12 mouse cellular contexts compared by ENCODE assay signal in genomic region chr17:5494832-5495231, GRCm38 (mm10). TPM values are rescaled to one million over a fixed set of nuclear protein-coding genes. Genes with fewer than 3 reads are reported as not detected.
DNase-seq lines count a peak whose midpoint lies in the region; ATAC-seq and TF ChIP-seq lines count a peak whose summit lies in the region.
"Had no signal": no experiment of that assay in that cellular context is flagged by ENCODE, and none has a peak within 500 bp of the region (broad histone marks: within the 10 kb centered on the region; RNA-seq: fewer than 3 reads in every experiment).

No protein-coding gene starts in this region.

- DNase-seq in gastrocnemius, adult 2 months = no peak
- DNase-seq in gastrocnemius, postnatal 10 days = no peak
- no peak for DNase-seq in lung, postnatal 0 days (ENCODE audit: low spot score)
- no peak for DNase-seq in lung, postnatal 4 days
- no peak for DNase-seq in right cerebral cortex, adult 18-20 months
- no peak for DNase-seq in left cerebral cortex, postnatal 10 days (ENCODE audit: extremely low spot score in 1 of 2, low spot score in 2 of 2)
- DNase-seq: gastrocnemius, postnatal 36 days; kidney, adult 8-10 months; lung, postnatal 10 days; retina, postnatal 1 day had no signal

- H3K9ac ChIP-seq in lung, postnatal 0 days (replicated peaks; ENCODE audit: low read depth) = no peak overlapping the region
- H3K9ac ChIP-seq in limb, embryonic 15.5 days = no peak overlapping the region
- H3K9ac ChIP-seq in stomach, embryonic 14.5 days (replicated peaks; ENCODE audit: low read depth, low read length) = no peak overlapping the region

- H3K9me3 ChIP-seq in lung, postnatal 0 days (ENCODE audit: low read length) = no peaks in the 10 kb centered on the region
- H3K9me3 ChIP-seq in limb, embryonic 15.5 days = no peaks in the 10 kb centered on the region
- no peaks in the 10 kb centered on the region for H3K9me3 ChIP-seq in stomach, embryonic 14.5 days (ENCODE audit: control insufficient read depth, low read depth, low read length)

- no peaks in the 10 kb centered on the region for H3K36me3 ChIP-seq in lung, postnatal 0 days (ENCODE audit: insufficient read depth, low read length)
- H3K36me3 ChIP-seq in limb, embryonic 15.5 days = no peaks in the 10 kb centered on the region
- no peaks in the 10 kb centered on the region for H3K36me3 ChIP-seq in stomach, embryonic 14.5 days (ENCODE audit: control insufficient read depth, insufficient read depth, low read length)

- 0 out of 2 replicates have a peak, but pooled peaks cover 5% of the 10 kb centered on the region for H3K4me1 ChIP-seq in lung, postnatal 0 days (ENCODE audit: insufficient read depth, low read depth, low read length)
- H3K4me1 ChIP-seq in limb, embryonic 15.5 days = peaks cover 18% of the 10 kb centered on the region
- no peaks in the 10 kb centered on the region for H3K4me1 ChIP-seq in stomach, embryonic 14.5 days (ENCODE audit: control insufficient read depth, insufficient read depth, low read length)

- ATAC-seq in lung, postnatal 0 days = no peak
- no peak for ATAC-seq in limb, embryonic 15.5 days (ENCODE audit: insufficient number of reproducible peaks, low FRiP score, low TSS enrichment, low read depth)
- no peak for ATAC-seq in stomach, embryonic 14.5 days (ENCODE audit: insufficient number of reproducible peaks, insufficient read depth, low FRiP score, low read depth)

- 89% methylated on average over 7 of the region's 7 CpGs for WGBS in lung, postnatal 0 days
- WGBS in limb, embryonic 15.5 days = 80% methylated on average over 7 of the region's 7 CpGs
- WGBS in stomach, embryonic 14.5 days = 84% methylated on average over 7 of the region's 7 CpGs

- no peak for TF ChIP-seq EP300 in lung, postnatal 0 days (IDR thresholded peaks at IDR 0.05)

- H3K27ac ChIP-seq in gastrocnemius, adult 2 months = no peak overlapping the region
- H3K27ac ChIP-seq in lung, postnatal 0 days (ENCODE audit: low read length) = no peak overlapping the region
- no peak overlapping the region for H3K27ac ChIP-seq in limb, embryonic 15.5 days
- no peak overlapping the region for H3K27ac ChIP-seq in stomach, embryonic 14.5 days (ENCODE audit: low read length)

- no peaks in the 10 kb centered on the region for H3K27me3 ChIP-seq in lung, postnatal 0 days (replicated peaks; ENCODE audit: insufficient read depth, low read length)
- H3K27me3 ChIP-seq in limb, embryonic 15.5 days = peaks cover 17% of the 10 kb centered on the region; the same call in 1 of the 2 replicates
- 0 out of 2 replicates have a peak, but pooled peaks cover 2% of the 10 kb centered on the region for H3K27me3 ChIP-seq in stomach, embryonic 14.5 days (ENCODE audit: control insufficient read depth, insufficient read depth, low read length)

- intact Hi-C loops in gastrocnemius, adult 2 months (cut with DNase I) = loop anchor here (5.0 kb wide), 2 partner anchors 77 to 252 kb away; no protein-coding TSS in a partner anchor
- intact Hi-C loops in left cerebral cortex, postnatal 10 days (cut with DNase I) = loop anchor here (5.0 kb wide), 3 partner anchors 37 to 57 kb away; partner anchors contain the start of gene Tmem242

- TF ChIP-seq CTCF in gastrocnemius, adult 2 months (IDR thresholded peaks at IDR 0.05) = no peak
- TF ChIP-seq CTCF in lung, postnatal 0 days (IDR thresholded peaks at IDR 0.05) = no peak

- peak overlapping the region; percentile 97 for H3K4me3 ChIP-seq in gastrocnemius, adult 2 months
- H3K4me3 ChIP-seq in lung, postnatal 0 days (ENCODE audit: low read depth, low read length) = 0 out of 2 replicates have a peak overlapping the region, but pooled peaks have one; percentile 2
- H3K4me3 ChIP-seq in limb, embryonic 15.5 days = peak overlapping the region; percentile 16; the same call in 1 of the 2 replicates
- no peak overlapping the region for H3K4me3 ChIP-seq in stomach, embryonic 14.5 days (ENCODE audit: low read depth, low read length)

- peak overlapping the region; percentile 100 for H3K4me2 ChIP-seq in lung, postnatal 0 days (replicated peaks; ENCODE audit: low read depth, low read length)
- H3K4me2 ChIP-seq in limb, embryonic 15.5 days = 0 out of 2 replicates have a peak overlapping the region, but pooled peaks have one; percentile 10
- H3K4me2 ChIP-seq in stomach, embryonic 14.5 days (replicated peaks; ENCODE audit: low read depth, low read length) = peak overlapping the region; percentile 100

RNA-seq across cellular contexts. Expression of gene Zdhhc14, which starts 2.5 kb away (rescaled TPM):
- 1 to 10 TPM; 2.0 to 4.3 TPM for total RNA-seq in gastrocnemius, adult 2 months (2021)
- 1 to 10 TPM; 2.8 to 4.0 TPM for total RNA-seq in gastrocnemius, postnatal 10 days (2021)
- 4.2 and 4.6 TPM in 2 replicates for polyA plus RNA-seq in lung, postnatal 0 days (2015; fragmentation: Nextera tagmentation; extraction: Ambion mirVana)
- 4.4 and 5.1 TPM in 2 replicates for polyA plus RNA-seq in limb, embryonic 15.5 days (2015; fragmentation: Nextera tagmentation; extraction: Ambion mirVana)
- polyA plus RNA-seq in stomach, embryonic 14.5 days (2014; fragmentation: Nextera tagmentation; extraction: Ambion mirVana) = 2.4 and 3.6 TPM in 2 replicates
- total RNA-seq in left cerebral cortex, postnatal 10 days (2021) = 10 to 100 TPM; 25.9 to 29.4 TPM

RNA-seq across cellular contexts. Expression of gene Tmem242, which starts 54.8 kb away (rescaled TPM):
- total RNA-seq in gastrocnemius, adult 2 months (2021) = 100 to 1,000 TPM; 134 to 164 TPM
- 100 to 1,000 TPM; 117 to 134 TPM for total RNA-seq in gastrocnemius, postnatal 10 days (2021)
- polyA plus RNA-seq in lung, postnatal 0 days (2015; fragmentation: Nextera tagmentation; extraction: Ambion mirVana) = 84.3 and 89.0 TPM in 2 replicates
- 94.6 and 116 TPM in 2 replicates for polyA plus RNA-seq in limb, embryonic 15.5 days (2015; fragmentation: Nextera tagmentation; extraction: Ambion mirVana)
- polyA plus RNA-seq in stomach, embryonic 14.5 days (2014; fragmentation: Nextera tagmentation; extraction: Ambion mirVana) = 138 and 140 TPM in 2 replicates
- 10 to 100 TPM; 86.9 to 88.1 TPM for total RNA-seq in left cerebral cortex, postnatal 10 days (2021)

Comparison
In these comparisons a context has a peak if more than half of its experiments do, and no peak if none do; other contexts are left out.
1. H3K4me2 ChIP-seq: peak in every context shown above with its lines; median percentile 100 in lung, postnatal 0 days; 100 in stomach, embryonic 14.5 days; 10 in limb, embryonic 15.5 days.
2. RNA of gene Zdhhc14, which starts 2.5 kb away (total RNA-seq): 25.9 to 29.4 TPM in left cerebral cortex, postnatal 10 days; 2.0 to 4.3 TPM in gastrocnemius, adult 2 months and 2.8 to 4.0 TPM in gastrocnemius, postnatal 10 days; every median in the first group is over 4 times any median in the second.